ENCODE assay signal across 9 mouse cellular contexts in the genomic region with DNA sequence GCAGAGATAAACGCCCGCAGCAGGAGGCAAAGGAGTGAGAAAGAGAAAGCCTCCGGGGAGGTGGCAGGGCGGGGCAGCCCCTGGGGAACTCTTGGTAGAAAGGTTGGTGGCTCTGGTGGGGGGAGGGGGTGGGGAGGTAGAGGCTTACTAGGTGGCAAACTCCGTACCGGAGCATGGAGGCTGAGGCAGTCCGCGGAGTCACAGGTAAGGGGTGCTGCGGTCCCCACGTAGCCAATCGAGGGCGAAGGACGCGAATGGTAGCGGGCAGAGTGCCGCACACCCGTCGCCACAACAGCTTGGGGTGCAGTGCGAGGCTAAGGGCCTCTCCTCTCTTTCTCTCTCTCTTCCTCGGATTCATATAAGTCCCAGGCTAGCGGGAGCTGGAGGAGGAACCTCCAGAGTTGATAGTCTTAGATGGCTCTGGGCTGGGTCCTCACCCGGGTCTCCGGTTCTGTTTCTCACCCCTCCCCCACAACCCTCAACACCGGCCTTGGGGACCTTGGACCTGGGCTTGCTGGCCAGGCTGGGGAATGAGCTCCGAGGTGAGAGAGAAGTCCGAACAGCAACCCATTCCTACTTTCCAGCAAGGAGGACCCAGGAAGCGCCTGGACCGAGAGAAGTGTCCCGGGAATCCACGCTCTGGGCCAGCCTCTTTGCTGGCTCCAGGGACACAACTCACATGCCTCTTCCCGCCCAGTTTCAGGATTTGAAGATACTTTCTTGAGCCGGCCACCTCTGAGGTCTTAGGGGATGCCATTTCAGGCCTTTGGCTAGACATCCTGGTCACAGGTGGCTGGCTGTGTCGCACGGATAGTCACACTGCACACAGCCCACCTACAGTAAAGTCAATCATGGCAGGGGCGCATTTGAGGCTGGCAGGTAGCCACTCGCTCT. TPM values are rescaled to one million over a fixed set of nuclear protein-coding genes. Genes with fewer than 3 reads are reported as not detected.
DNase-seq lines count a peak whose midpoint lies in the region; ATAC-seq and TF ChIP-seq lines count a peak whose summit lies in the region.
"Had no signal": no experiment of that assay in that cellular context is flagged by ENCODE, and none has a peak within 500 bp of the region (broad histone marks: within the 10 kb centered on the region; RNA-seq: fewer than 3 reads in every experiment).

No protein-coding gene starts in this region.

- H3K9me3 ChIP-seq in limb, embryonic 10.5 days (replicated peaks): no peaks in the 10 kb centered on the region
- H3K9me3 ChIP-seq in midbrain, embryonic 14.5 days (ENCODE audit: control insufficient read depth, low read length): no peaks in the 10 kb centered on the region

- no peak for DNase-seq in cerebellum, adult 2 months
- DNase-seq in cerebellum, adult 18-20 months: no peak
- DNase-seq in ES-CJ7 (ENCODE audit: low read depth, low spot score): peak; percentile 91
- peak; percentile 61 for DNase-seq in limb, embryonic 10.5 days (ENCODE audit: low spot score)
- DNase-seq in midbrain, embryonic 14.5 days: peak; percentile 22
- peak; percentile 77 to 87 for DNase-seq in thymus, postnatal 36 days
- DNase-seq in cerebellum, postnatal 36 days: no peak

- peak overlapping the region; percentile 54 for H3K4me2 ChIP-seq in midbrain, embryonic 14.5 days (ENCODE audit: low read length)

- 0 out of 2 replicates have a peak, but pooled peaks cover 8% of the 10 kb centered on the region for H3K4me1 ChIP-seq in cerebellum, adult 2 months (ENCODE audit: control insufficient read depth, insufficient read depth, low read length)
- H3K4me1 ChIP-seq in limb, embryonic 10.5 days: peaks cover 30% of the 10 kb centered on the region
- H3K4me1 ChIP-seq in midbrain, embryonic 14.5 days (ENCODE audit: control insufficient read depth, insufficient read depth, low read length): 0 out of 2 replicates have a peak, but pooled peaks cover 8% of the 10 kb centered on the region

- no peak overlapping the region for H3K27ac ChIP-seq in cerebellum, adult 2 months (ENCODE audit: insufficient read depth, low read length)
- peak overlapping the region; percentile 77 for H3K27ac ChIP-seq in limb, embryonic 10.5 days
- no peak overlapping the region for H3K27ac ChIP-seq in midbrain, embryonic 14.5 days (replicated peaks; ENCODE audit: low read depth, low read length)

- no peak overlapping the region for H3K9ac ChIP-seq in midbrain, embryonic 14.5 days (replicated peaks; ENCODE audit: low read length)

- H3K27me3 ChIP-seq in cerebellum, adult 2 months (ENCODE audit: control insufficient read depth, insufficient read depth, low read length): no peaks in the 10 kb centered on the region
- peaks cover 28% of the 10 kb centered on the region for H3K27me3 ChIP-seq in limb, embryonic 10.5 days (ENCODE audit: low read depth, poor library complexity, severe bottlenecking)
- H3K27me3 ChIP-seq in midbrain, embryonic 14.5 days (ENCODE audit: control insufficient read depth, insufficient read depth, low read length): peaks cover 5% of the 10 kb centered on the region

- ATAC-seq in granulocyte monocyte progenitor cell, adult 5-6 weeks (replicated peaks; ENCODE audit: poor library complexity, severe bottlenecking): peak; percentile 54
- ATAC-seq in midbrain, embryonic 14.5 days (ENCODE audit: low FRiP score, low TSS enrichment): no peak

- no peak for TF ChIP-seq POLR2A in cerebellum, adult 2 months (IDR thresholded peaks at IDR 0.05; ENCODE audit: borderline replicate concordance, insufficient read depth, low read length)

- no peak for TF ChIP-seq CTCF in cerebellum, adult 2 months (IDR thresholded peaks at IDR 0.05; ENCODE audit: borderline replicate concordance, insufficient read depth, low read depth, low read length)

- no peaks in the 10 kb centered on the region for H3K36me3 ChIP-seq in limb, embryonic 10.5 days
- no peaks in the 10 kb centered on the region for H3K36me3 ChIP-seq in midbrain, embryonic 14.5 days (ENCODE audit: control insufficient read depth, insufficient read depth, low read length)

- peak overlapping the region; percentile 23 for H3K4me3 ChIP-seq in cerebellum, adult 2 months (replicated peaks; ENCODE audit: insufficient read depth, low read depth, low read length)
- H3K4me3 ChIP-seq in limb, embryonic 10.5 days: peak overlapping the region; percentile 50
- H3K4me3 ChIP-seq in midbrain, embryonic 14.5 days (replicated peaks; ENCODE audit: low read depth, low read length): peak overlapping the region; percentile 26

- 12% methylated on average over 36 of the region's 36 CpGs for WGBS in cerebellum, adult 2 months
- WGBS in limb, embryonic 10.5 days: 2% methylated on average over 36 of the region's 36 CpGs
- 6% methylated on average over 36 of the region's 36 CpGs for WGBS in midbrain, embryonic 14.5 days

RNA-seq across cellular contexts. Expression of a gene that starts 2.4 kb away (rescaled TPM):
- 0.11 and 0.13 TPM in 2 replicates for polyA plus RNA-seq in cerebellum, adult 2 months (2012; rRNA removed)
- 0.30 TPM in 1 of 2 replicates, not detected in the other for total RNA-seq in granulocyte monocyte progenitor cell, adult 5-6 weeks (2014; fragmentation: Nextera tagmentation)
- 0.13 and 0.41 TPM in 2 replicates for total RNA-seq in granulocyte monocyte progenitor cell, adult 5-6 weeks (2017)
- polyA plus RNA-seq in limb, embryonic 10.5 days (2016; fragmentation: Nextera tagmentation; extraction: Ambion mirVana): 0.36 and 1.2 TPM in 2 replicates
- polyA plus RNA-seq in midbrain, embryonic 14.5 days (2014; fragmentation: Nextera tagmentation; extraction: Ambion mirVana): 0.08 TPM in 1 of 2 replicates, not detected in the other

RNA-seq across cellular contexts. Expression of a gene that starts 12.1 kb away (rescaled TPM):
- 0.19 and 0.36 TPM in 2 replicates for polyA plus RNA-seq in cerebellum, adult 2 months (2012; rRNA removed)
- total RNA-seq in granulocyte monocyte progenitor cell, adult 5-6 weeks (2014; fragmentation: Nextera tagmentation): not detected in 2 replicates
- total RNA-seq in granulocyte monocyte progenitor cell, adult 5-6 weeks (2017): not detected in 2 replicates
- not detected in 2 replicates for polyA plus RNA-seq in limb, embryonic 10.5 days (2016; fragmentation: Nextera tagmentation; extraction: Ambion mirVana)
- polyA plus RNA-seq in midbrain, embryonic 14.5 days (2014; fragmentation: Nextera tagmentation; extraction: Ambion mirVana): not detected in 2 replicates
- polyA plus RNA-seq: C2C12 had no signal

Comparison
In these comparisons a context has a peak if more than half of its experiments do, and no peak if none do; other contexts are left out.
1. DNase-seq: peak in ES-CJ7 (single experiment), limb, embryonic 10.5 days (single experiment), midbrain, embryonic 14.5 days (single experiment) and thymus, postnatal 36 days (2 of 2); none in cerebellum, adult 2 months (0 of 2), cerebellum, adult 18-20 months (0 of 2) and cerebellum, postnatal 36 days (0 of 2).
2. Peak in every context shown above with its lines, with median percentiles within 50 percentile points of each other: H3K4me3 ChIP-seq.